Mouse (Mus musculus): ENCODE results near the gene Sema6b.
"Not testable (repeated sequence)": the region's sequence is repeated elsewhere in the genome, so short reads cannot be mapped to it uniquely, and the experiment has no call there.

Gene Sema6b

DNA sequence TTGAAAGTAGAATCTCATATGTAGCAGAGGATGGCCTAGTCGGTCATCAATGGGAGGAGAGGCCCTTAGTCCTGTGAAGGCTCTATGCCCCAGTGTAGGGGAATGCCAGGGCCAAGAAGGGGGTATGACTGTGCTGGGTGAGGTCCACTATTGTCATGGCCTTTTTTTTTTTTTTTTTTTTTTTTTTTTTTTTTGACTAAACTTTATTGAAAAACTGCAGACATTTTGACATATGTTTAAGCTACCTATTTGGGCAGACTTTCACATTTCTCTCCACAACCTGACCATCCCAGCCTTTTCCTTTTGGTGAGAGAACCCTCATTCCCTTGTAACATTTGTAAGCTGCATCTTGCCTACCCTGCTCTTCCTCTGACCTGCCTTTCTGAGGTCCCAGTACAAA lies 47.8 kb downstream of the Sema6b start:
- no peak for DNase-seq (ENCODE audit: low read depth, low spot score)

DNA sequence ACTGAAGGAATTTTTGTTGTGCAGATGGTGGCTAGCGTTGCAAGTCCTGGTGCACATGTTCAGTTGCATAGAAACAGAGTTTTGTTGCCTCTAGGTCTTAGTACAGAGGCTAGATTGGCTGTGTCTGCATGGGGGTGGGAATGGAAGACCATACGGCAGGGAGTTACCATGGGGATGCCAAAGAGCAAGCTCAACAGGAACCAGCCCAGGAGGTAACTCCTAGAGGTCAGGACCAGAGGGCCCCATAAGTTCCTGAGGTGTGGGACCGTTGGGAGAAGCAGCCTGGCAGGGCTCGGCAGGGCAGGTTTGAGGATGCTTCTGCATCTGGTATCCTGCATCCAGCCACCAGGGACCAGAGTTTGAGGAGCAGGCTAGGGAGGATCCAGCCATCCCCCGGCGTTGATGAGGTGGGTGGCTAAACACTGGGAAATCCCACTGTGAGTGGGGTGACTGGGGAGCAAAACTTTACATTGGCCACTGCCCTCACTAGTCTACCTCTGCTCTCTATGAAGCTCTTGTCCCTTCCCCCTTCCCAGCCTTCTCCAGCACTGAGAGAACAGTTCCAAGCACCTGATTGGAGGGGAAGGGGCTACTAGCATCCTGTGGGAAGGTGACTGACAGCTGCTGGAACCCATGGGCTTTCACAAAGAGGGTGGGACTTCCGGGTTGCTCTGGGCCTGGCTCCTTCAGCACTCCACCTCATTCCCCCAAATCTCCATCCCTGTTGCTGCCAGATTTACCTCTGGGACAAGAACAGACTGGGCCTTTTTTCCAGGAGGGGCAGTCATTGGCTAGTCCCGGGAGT lies 59.2 kb downstream of the Sema6b start:
- peak; percentile 64 for DNase-seq (ENCODE audit: low read depth, low spot score)

DNA sequence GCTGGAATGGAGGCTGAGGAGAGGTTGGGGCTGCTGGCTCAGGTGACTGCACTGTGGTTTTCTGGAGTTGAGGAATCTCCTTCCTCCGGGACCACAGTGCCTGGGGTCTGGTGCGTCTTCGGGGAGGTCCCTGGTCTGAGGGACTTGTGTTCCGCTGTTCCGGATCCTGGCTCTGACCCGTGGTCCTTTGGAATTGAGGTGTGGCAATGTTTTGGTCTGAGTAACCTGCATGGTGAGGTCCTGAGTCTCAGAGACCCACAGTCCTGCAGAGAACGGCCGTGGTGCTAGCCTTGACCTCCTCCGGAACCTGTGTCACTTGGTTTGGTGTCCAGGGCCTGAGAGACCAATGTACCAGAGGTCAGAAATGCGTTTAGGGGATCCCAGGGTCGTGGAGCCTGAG lies 60.2 kb downstream of the Sema6b start:
- DNase-seq (ENCODE audit: low read depth, low spot score) = no peak

DNA sequence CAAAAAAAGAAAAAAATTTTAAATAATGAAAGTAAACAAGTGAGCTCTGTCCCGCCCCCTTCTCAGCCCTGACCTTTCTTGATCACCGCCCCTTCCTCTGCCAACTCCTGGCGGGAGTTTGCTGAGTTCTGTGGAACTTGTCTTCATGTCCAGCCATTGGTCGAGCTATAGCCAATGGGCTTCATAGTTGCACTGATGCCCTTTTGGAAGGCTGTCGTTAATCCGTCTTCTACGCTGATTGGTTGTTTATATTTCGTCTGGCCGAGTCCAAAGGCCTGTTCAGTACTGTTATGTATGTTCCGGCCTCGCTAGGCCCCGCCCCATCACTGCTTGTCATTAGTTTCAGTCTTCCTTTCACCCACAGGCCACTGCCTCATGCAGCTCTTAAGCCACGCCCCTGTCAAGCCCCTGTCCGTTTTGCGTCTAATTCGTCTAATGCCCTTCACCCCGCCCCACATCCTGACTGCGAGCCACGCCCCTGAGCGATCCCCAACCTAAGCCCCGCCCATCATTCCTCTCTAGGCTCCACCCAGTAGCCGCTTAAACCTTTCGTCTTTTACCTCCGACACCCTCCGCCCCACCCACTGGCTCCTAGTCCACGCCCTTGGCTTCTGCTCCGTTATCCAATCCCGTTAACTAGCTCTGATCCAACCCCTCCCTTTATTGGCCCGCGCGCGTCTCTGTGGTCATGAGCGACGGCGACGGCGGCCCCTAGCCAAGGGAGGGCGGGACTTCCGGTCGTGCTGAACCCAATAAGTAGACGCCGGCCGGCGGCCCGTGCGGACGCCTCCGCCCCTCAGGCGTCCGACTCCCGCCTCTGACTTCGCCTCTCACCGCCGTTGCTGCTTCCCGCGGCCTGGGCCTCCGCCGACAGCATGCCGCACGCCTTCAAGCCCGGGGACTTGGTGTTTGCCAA lies 61.0 kb downstream of the Sema6b start, which contains the start of gene Hdgfl2:
Hdgfl2 (plus strand) TSS at position 755 of the 916 bp plus-strand sequence.
- peak; percentile 100 for DNase-seq (ENCODE audit: low read depth, low spot score)

DNA sequence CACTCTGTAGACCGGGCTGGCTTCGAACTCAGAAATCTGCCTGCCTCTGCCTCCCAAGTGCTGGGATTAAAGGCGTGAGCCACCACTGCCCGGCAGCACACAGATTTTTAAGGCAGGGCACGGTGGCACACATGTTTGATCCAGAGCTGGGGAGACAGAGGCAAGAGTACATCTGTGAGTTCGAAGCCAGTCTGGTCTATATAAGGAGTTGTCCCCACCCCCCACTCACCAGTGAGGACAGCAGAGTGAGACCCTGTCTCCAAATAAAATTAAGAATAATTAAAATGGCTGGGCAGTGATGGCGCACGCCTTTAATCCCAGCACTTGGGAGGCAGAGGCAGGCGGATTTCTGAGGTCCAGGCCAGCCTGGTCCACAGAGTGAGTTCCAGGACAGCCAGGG lies 61.8 kb downstream of the Sema6b start:
- not testable (repeated sequence) for DNase-seq (ENCODE audit: low read depth, low spot score)

DNA sequence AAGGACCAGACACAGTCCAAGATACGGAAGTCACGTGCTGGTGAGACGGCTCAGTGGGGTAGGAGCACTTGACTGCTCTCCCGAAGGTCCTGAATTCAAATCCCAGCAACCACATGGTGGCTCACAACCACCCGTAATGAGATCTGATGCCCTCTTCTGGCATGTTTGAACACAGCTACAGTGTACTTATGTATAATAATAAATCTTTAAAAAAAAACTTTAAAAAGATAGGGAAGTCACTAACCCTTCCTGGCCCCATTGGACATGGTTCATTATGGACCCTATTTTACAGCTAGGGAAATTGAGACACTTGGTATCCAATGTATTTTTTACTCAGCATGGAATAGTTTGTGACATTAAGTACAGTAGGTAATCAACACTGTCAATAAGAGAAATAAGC lies 62.6 kb downstream of the Sema6b start:
- DNase-seq (ENCODE audit: low read depth, low spot score) = no peak

DNA sequence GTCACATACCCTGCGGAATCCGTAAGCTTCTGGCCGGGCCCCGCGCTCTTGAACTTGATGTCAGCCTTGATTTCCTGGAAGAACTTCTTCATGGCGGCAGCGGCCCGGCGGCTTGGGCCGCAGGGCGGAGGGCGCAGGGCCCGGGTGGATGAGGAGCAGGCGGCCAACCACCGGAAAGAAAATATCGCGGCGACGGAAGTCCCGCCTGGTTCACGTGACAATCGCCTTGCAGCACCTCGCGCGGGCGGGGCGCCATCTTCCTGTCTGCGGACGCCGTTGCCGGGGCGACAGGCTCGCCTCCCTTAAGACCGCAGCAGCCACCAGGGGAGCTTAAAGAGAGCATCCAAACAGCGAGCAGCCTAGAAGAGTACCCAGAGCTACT lies 65.3 kb downstream of the Sema6b start, which contains the start of gene Ubxn6:
Ubxn6 (minus strand) TSS at position 202 of the 382 bp plus-strand sequence.
- peak; percentile 90 for DNase-seq (ENCODE audit: low read depth, low spot score)

DNA sequence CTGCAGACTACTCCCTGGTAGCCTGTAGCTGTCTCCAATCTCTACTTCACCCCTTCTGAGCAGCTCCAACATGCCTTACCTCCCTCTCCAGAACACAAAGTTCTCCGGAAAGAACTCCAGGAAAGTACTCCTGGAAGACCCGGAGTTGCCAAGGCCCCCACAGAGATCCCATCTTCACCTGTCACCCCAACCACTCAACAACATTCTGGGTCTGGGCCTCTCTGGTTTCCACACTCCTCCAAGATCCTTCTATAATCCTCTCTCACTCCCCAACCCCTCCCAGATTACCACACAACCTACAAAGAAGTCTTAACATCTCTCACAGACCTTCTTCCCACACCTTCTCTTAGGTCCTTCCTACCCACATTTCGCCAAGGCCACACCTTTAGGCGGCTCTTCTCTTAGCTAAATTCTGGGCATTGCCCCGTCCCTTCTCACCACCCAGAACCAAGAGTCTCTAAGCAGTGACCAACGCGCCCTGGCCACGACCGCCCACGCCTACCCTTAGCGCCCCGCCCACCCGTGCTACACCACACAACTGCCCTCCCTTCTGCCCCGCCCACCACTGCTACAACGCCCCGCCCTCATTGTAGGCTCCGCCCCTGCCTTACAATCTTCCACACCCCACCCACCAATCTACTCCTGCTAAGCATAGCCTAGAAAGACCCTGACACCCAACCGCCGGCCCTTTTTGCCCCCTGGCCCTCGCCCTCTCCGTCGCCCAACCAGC lies 65.9 kb downstream of the Sema6b start:
- peak; percentile 72 for DNase-seq (ENCODE audit: low read depth, low spot score)
